Mouse (Mus musculus): Measurements from ENCODE around the gene Six4.

- TF ChIP-seq MYOG (IDR thresholded peaks at IDR 0.05; ENCODE audit: control insufficient read depth, extremely low read depth, insufficient read length) (no peak), CTCF (IDR thresholded peaks at IDR 0.05; ENCODE audit: control insufficient read depth, insufficient read depth, insufficient read length) (no peak), MYOD1 (IDR thresholded peaks at IDR 0.05; ENCODE audit: control insufficient read depth, insufficient read length, low read depth) (no peak), MAX (IDR thresholded peaks at IDR 0.05) (no peak)
Observed at GRCm38 (mm10) chr12:73094189-73094588, 19.1 kb downstream of the Six4 start.
